Mouse (Mus musculus) intestine, postnatal 0 days (tissue): ENCODE measurements around the gene Fate1. TPM values are rescaled to one million over a fixed set of nuclear protein-coding genes. Genes with fewer than 3 reads are reported as not detected.
A peak's percentile ranks its signal among the peaks of the same experiment; 100 is the strongest.
"Not testable (repeated sequence)": the region's sequence is repeated elsewhere in the genome, so short reads cannot be mapped to it uniquely, and the experiment has no call there.

ENCODE experiments used
- ATAC-seq: fragments of 200-750 bp; cut with Nextera tagmentation; 2 replicates; pipeline ENCODE4 v1.8.0; 2017; ENCODE audit warnings: mild to moderate bottlenecking, moderate TSS enrichment, moderate library complexity
- H3K27ac ChIP-seq: fragments of 300-500 bp; sonication (generic); 2 replicates; pipeline ENCODE4 v1.5.1; 2014; ENCODE audit warnings: mild to moderate bottlenecking, low read depth, low read length, moderate library complexity
- H3K27me3 ChIP-seq: fragments of 300-500 bp; sonication (generic); replicated peaks from 2 replicates; pipeline ENCODE4 v1.6.1; 2014; ENCODE audit warnings: low read length, mixed read lengths; ENCODE audit not compliant: control insufficient read depth, insufficient read depth
- H3K36me3 ChIP-seq: fragments of 300-500 bp; sonication (generic); 2 replicates; pipeline ENCODE4 v1.6.1; 2014; ENCODE audit warnings: mild to moderate bottlenecking, moderate library complexity; ENCODE audit not compliant: control insufficient read depth, insufficient read depth
- H3K4me1 ChIP-seq: fragments of 300-500 bp; sonication (generic); replicated peaks from 2 replicates; pipeline ENCODE4 v1.6.1; 2014; ENCODE audit warnings: antibody characterized with exemption, low read length, mixed read lengths; ENCODE audit not compliant: control insufficient read depth, insufficient read depth
- H3K4me2 ChIP-seq: fragments of 300-500 bp; sonication (generic); replicated peaks from 2 replicates; pipeline ENCODE4 v1.6.1; 2014; ENCODE audit warnings: low read depth, mild to moderate bottlenecking, moderate library complexity
- H3K4me3 ChIP-seq: fragments of 300-500 bp; sonication (generic); 2 replicates; pipeline ENCODE4 v1.5.1; 2014; ENCODE audit warnings: low read depth, low read length
- H3K9ac ChIP-seq: fragments of 300-500 bp; sonication (generic); 2 replicates; pipeline ENCODE4 v1.6.1; 2014; ENCODE audit warnings: mild to moderate bottlenecking, low read depth, low read length
- H3K9me3 ChIP-seq: fragments of 300-500 bp; sonication (generic); 2 replicates; pipeline ENCODE4 v1.6.1; 2016; ENCODE audit warnings: mixed run types; ENCODE audit not compliant: control insufficient read depth
- CTCF ChIP-seq: sonication (generic); IDR thresholded peaks from 2 replicates; pipeline ENCODE4 v1.5.1; 2016; ENCODE audit warnings: low read depth, mild to moderate bottlenecking, control low read depth, antibody characterized with exemption, moderate library complexity
- WGBS: fragments of 180-500 bp; shearing (Covaris S2); extraction: QIAGEN DNeasy Blood & Tissue Kit; methylation state at CpG from one replicate; pipeline ENCODE4 v1.1.7; 2014; 5-methylcytosine and 5-hydroxymethylcytosine counted together
- polyA plus RNA-seq: library from polyadenylated mRNA; unstranded; fragments of >200 nt; fragmentation: Nextera tagmentation; extraction: Ambion mirVana; gene quantifications from 2 replicates; pipeline ENCODE4 v1.2.1, GENCODE M21; 2015

The Fate1 gene
- polyA plus RNA-seq, 1 experiment from 2014 or later, result not detected

GRCm38 (mm10) chrX:71968816-71969215 lies 4.0 kb upstream of the Fate1 start:
- no peak overlapping the region for H3K4me2 ChIP-seq
- H3K4me1 ChIP-seq, result no peaks in the 10 kb centered on the region
- no peak overlapping the region for H3K9ac ChIP-seq
- no peak overlapping the region for H3K4me3 ChIP-seq
- no peak overlapping the region for H3K27ac ChIP-seq
- 77% methylated on average over 6 of the region's 6 CpGs for WGBS
- H3K27me3 ChIP-seq, result no peaks in the 10 kb centered on the region
- H3K9me3 ChIP-seq, result no peaks in the 10 kb centered on the region
- H3K36me3 ChIP-seq, result no peaks in the 10 kb centered on the region
- ATAC-seq, result no peak
- TF ChIP-seq CTCF, result no peak

DNA sequence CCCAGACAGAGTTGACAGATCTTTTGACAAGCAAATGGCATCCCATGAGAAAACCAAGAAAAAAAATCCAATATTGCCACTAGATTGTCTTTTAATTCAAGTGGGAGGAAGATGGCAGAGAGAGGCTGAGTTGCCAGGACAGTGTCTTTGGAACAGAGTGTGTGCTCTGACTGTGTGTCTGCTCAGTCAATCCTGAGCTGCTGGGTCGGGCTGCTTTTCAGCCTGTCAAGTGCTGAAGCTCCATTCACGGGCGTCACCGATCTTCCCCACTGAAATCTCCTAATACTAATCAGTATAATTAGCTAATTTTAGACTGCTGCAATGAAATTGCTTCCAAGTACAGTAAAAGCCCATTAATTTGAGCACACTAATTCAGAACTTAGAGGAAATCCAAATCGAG lies 1.5 kb upstream of the Fate1 start:
- no peak overlapping the region for H3K4me3 ChIP-seq
- H3K27ac ChIP-seq, result no peak overlapping the region
- no peak overlapping the region for H3K9ac ChIP-seq
- no peak for TF ChIP-seq CTCF
- no peaks in the 10 kb centered on the region for H3K4me1 ChIP-seq
- no peaks in the 10 kb centered on the region for H3K36me3 ChIP-seq
- no peak overlapping the region for H3K4me2 ChIP-seq
- no peak for ATAC-seq
- H3K9me3 ChIP-seq, result no peaks in the 10 kb centered on the region
- no peaks in the 10 kb centered on the region for H3K27me3 ChIP-seq
- WGBS, result 80% methylated on average over 5 of the region's 5 CpGs

DNA sequence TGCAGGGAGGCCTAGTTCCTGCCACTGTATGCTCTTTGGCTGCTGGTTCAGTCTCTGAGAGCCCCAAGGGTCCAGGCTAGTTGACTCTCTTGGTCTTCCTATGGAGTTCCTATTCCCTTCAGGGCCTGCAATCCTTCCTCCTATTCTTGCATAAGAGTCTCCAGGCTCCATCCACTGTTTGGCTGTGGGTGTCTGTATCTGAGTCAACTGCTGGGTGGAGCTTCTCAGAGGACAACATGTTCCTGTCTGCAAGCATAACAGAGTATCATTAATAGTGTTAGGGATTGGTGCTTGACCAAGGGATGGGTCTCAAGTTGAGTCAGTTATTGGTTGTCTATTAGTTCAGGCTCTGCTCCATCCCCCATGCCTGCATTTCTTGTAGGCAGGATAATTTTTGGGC lies 4.9 kb downstream of the Fate1 start:
- not testable (repeated sequence) for H3K4me3 ChIP-seq, H3K27ac ChIP-seq, H3K4me2 ChIP-seq, H3K9me3 ChIP-seq, ATAC-seq, H3K27me3 ChIP-seq, H3K9ac ChIP-seq, H3K36me3 ChIP-seq, H3K4me1 ChIP-seq

DNA sequence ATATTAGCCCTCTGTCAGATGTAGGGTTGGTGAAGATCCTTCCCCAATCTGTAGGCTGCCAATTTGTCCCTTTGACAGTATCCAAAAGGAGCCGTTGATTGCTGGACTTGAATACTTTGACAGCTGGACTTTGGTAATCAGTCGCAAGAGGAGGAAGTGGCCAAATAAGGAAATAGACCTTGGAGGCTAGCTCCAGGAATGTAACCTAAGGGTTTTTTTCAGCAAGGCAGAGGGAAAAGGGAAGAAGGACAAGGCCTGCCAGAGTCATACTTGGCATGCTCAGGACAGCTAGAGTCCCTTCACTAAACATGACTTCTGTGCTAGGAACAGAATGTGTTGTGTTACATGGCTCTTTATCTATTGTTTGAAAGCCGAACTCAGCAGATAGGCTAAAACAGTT lies 7.7 kb downstream of the Fate1 start:
- no peak overlapping the region for H3K4me3 ChIP-seq
- no peak overlapping the region for H3K9ac ChIP-seq
- no peak overlapping the region for H3K4me2 ChIP-seq
- no peak overlapping the region for H3K27ac ChIP-seq
- H3K4me1 ChIP-seq, result no peaks in the 10 kb centered on the region
- H3K36me3 ChIP-seq, result no peaks in the 10 kb centered on the region
- no peaks in the 10 kb centered on the region for H3K27me3 ChIP-seq
- 47% methylated on average over 3 of the region's 3 CpGs for WGBS
- H3K9me3 ChIP-seq, result no peaks in the 10 kb centered on the region
- TF ChIP-seq CTCF, result no peak
- no peak for ATAC-seq

GRCm38 (mm10) chrX:71981322-71981721 lies 8.5 kb downstream of the Fate1 start:
- Histone ChIP-seq H3K4me3 (no peak overlapping the region), H3K27ac (no peak overlapping the region), H3K9ac (no peak overlapping the region), H3K4me2 (no peak overlapping the region), H3K27me3 (no peaks in the 10 kb centered on the region), H3K36me3 (no peaks in the 10 kb centered on the region), H3K9me3 (no peaks in the 10 kb centered on the region), H3K4me1 (no peaks in the 10 kb centered on the region)
- WGBS, result 57% methylated on average over 2 of the region's 2 CpGs
- no peak for ATAC-seq
- TF ChIP-seq CTCF, result no peak

DNA sequence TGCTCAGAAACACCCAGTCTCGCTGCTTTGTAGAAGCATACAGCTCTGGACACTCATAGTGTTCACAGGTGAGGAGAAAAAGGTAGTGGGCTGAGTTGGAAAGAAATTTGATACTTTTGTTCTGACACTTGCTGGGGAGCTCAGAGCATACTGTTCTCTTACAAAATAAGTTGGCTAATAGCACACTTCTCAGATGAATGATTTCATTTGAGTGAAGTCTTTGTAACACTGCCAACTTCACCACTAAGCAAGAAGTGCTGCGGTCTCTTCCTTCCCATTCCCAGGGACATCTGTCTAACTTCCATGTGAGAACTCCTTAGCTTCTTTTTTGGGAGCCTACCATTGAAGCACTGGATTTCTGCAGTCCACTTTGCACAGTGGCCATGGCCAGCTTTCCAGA lies 10.4 kb downstream of the Fate1 start:
- no peak overlapping the region for H3K9ac ChIP-seq
- no peak overlapping the region for H3K4me3 ChIP-seq
- H3K4me1 ChIP-seq, result no peaks in the 10 kb centered on the region
- H3K27me3 ChIP-seq, result no peaks in the 10 kb centered on the region
- no peak for ATAC-seq
- 74% methylated on average over 2 of the region's 2 CpGs for WGBS
- H3K9me3 ChIP-seq, result no peaks in the 10 kb centered on the region
- H3K36me3 ChIP-seq, result no peaks in the 10 kb centered on the region
- no peak overlapping the region for H3K4me2 ChIP-seq
- no peak for TF ChIP-seq CTCF
- H3K27ac ChIP-seq, result no peak overlapping the region

DNA sequence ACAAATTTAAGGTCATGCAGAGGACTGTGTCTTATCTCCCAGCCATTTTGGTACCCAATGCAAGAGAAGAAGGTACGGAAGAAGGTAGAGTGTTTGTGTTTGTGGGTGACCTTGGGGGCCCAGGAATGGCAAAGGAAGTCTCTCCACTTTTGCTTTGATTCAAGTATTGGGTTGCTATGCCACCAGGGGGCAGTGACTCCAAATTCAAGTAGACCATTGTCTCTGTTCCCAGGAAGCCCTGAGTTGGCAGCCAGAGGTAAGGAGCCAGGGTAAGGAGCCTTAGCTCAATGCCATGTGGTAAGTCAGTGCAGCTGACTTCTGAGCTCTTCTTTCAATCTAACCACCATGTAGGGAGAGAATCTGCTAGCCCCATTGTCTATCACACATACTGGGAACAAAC lies 11.0 kb downstream of the Fate1 start:
- H3K27ac ChIP-seq, result no peak overlapping the region
- H3K36me3 ChIP-seq, result no peaks in the 10 kb centered on the region
- H3K4me2 ChIP-seq, result no peak overlapping the region
- H3K9ac ChIP-seq, result no peak overlapping the region
- 78% methylated on average over 1 of the region's 1 CpGs for WGBS
- no peaks in the 10 kb centered on the region for H3K9me3 ChIP-seq
- H3K27me3 ChIP-seq, result no peaks in the 10 kb centered on the region
- no peaks in the 10 kb centered on the region for H3K4me1 ChIP-seq
- no peak for ATAC-seq
- peak; percentile 47 for TF ChIP-seq CTCF
- H3K4me3 ChIP-seq, result no peak overlapping the region
